Mouse (Mus musculus) adrenal gland, postnatal 25 days (tissue): ENCODE results near the gene Slc50a1. TPM values are rescaled to one million over a fixed set of nuclear protein-coding genes. Genes with fewer than 3 reads are reported as not detected.

Source experiments
- DNase-seq: peaks from one replicate; pipeline ENCODE4 v3.0.0; 2021; ENCODE audit warnings: mixed read lengths
- total RNA-seq: library from RNA; stranded (reverse); gene quantifications from 2 replicates; pipeline ENCODE4 v1.2.3, GENCODE M21; 2021

Slc50a1 gene
- total RNA-seq, 1 experiment from 2014 or later, result 51.4 TPM

DNA sequence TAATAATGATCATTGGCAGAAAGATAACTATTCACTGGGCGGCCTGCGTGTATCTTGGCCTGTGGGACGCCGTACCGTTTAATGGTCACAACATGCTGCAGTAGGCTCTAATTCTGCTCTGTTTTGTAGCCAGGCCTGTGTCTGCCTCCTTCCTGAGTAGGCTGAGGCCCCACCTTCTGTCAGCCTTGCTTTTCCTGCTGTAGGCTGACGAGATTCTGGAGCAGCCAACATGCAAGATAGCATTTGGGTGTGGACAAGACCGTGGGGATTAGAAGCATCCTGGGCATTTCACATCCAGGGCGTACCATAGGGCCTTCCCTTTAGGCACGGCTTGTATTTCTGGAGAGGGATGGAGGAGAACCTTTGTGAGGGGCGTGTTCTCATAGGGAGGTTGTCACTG, 8.0 kb downstream of the Slc50a1 start:
- DNase-seq, result no peak

DNA sequence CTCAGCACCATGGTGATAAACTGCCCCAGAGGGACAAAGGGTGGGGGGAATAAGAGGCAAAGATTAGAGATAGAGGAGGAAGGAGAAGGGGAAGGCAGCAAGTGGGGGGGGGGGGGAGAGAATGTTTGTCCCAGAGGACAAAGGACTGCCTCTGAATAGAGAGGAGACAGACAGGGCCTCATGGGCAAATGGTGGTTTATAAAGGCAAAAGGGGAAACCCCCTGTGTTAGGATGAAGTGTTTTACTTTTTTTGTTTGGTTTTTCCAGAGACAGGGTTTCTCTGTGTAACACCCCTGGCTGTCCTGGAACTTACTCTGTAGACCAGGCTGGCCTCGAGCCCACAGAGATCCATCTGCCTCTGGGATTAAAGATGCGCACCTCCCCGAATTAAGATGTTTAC, 10.2 kb downstream of the Slc50a1 start:
- DNase-seq, result no peak

DNA sequence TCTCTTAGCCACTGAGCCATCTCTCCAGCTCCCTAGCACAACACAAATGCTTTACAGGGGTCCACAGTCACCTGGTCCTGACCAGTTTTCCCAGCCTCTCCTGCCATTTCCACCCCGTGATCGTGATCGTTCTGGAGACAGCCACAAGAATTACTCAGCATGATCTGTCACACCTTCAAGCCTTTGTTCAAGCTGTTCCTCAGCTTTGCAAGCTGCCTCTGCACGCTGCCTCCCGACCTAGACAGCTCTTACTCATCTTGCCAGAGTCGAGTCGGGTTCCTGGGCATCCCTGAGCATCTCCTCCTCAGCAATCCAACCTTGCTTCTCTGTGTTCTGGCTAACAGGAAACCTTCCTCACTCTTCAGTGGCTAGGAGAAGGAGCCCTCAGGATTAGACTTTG, 11.3 kb downstream of the Slc50a1 start, which contains the start of gene Dpm3:
Gene Dpm3, plus strand, starts transcription at position 283 of the 400 bp plus-strand sequence.
- no peak for DNase-seq

DNA sequence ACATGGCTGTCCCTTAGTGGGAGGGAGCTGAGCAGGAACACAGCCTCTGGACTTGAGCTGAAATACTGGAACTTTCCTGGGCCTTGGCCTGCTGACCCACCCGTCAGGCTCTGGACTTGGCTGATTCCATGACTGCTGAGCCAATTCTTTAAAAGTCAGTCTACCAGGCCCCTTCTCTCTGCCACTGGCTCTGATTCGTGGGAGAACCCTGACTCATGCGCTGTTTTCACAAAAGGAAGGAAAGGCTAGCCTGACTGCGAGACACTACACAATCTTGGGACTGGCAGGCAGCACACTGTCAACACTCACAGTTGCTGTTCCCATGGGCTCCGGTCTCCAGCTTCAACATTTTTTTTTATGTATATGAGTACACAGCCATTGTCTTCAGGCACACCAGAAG, 14.2 kb downstream of the Slc50a1 start:
- no peak for DNase-seq

DNA sequence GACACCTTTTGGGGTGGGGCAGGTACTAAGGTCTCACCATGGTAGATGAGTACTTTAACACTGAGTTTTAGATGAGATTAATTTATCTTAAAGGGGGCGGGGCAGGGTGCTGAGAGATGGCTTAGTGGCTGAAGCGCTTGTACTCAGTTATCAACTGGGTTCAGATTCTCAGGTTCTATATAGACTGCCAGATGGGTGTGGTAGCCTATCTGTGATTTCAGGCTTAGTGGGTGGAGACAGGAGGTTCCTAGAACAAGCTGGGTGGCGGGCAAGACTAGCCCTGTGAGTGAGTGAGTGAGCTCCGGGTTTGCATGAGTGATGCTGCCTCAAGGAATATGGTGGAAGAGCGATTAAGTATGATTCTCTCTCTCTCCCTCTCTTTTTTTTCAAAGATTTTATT, 15.4 kb downstream of the Slc50a1 start:
- no peak for DNase-seq

DNA sequence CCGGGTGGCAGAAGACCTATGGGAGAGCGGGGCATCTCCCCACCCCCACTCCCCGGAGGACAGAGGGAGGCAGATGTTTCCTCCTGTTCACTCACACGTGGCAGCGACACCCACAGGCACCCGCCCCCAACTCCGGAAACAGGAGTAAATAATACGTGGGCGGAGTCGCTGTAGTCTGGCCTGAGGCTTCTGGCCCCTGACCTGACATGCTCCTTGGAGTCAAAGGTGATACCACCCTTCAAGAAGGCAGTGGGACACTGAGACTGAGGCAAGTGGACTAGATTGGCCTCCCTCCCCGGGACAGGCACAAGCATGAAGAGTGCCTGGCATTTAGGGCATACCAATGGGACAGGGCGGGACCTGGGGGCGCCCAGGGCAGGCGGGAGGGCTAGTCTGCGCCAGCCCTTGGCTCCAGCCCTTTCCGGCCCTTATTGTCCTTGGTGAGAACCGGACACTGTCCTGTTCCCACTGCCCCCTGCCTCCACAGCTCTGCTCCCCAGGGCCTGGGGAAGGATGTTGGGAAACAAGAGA, 18.9 kb downstream of the Slc50a1 start:
- DNase-seq, result peak; percentile 37

DNA sequence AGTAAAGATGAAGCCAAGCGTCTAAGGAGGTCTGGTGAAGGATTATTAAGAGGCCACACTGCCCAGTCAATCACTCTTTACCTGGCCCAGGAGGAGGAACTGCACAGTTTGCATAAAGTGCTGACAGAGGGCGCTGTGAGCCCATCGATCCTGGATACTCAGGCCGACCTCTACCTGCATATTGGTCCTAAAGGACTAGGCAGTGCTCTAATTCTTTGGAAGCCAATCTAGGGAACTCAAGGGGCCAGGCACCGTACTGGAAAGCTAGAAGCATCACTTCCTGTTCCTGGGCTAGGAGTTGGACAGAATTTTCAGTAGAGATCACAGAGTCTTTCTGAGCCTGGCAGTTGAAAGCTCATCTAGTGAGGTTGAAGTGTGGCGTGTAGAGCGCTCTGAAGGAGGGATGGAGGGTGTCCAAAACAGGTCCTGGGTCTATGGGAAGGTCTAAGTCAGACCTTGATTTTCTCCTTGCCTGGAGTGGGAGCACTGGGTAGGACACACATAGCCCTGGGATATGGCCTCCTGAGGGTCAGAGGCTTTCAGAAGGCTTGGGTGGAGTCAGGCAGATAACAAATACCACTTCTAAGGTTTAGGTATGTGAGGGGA, 19.8 kb downstream of the Slc50a1 start:
- peak; percentile 58 for DNase-seq

DNA sequence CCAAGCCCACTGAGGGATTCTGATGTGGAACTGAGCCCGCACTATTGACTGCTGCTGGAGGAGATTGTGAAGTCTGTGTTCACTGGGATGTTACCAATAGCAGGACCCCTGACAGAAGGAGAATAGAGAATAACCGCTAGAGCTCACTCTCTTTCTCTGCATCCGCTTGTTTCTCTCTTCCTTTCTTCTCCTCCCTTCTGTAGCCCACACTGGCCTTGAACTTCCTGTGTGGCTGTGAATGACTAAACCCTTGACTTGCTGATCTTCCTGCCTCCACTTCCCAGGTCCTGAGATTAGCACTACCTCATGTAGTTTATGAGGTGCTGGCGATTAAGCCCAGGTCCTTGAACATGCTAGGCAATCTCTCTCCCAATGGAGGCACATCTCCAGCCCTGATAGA, 22.9 kb downstream of the Slc50a1 start:
- no peak for DNase-seq

DNA sequence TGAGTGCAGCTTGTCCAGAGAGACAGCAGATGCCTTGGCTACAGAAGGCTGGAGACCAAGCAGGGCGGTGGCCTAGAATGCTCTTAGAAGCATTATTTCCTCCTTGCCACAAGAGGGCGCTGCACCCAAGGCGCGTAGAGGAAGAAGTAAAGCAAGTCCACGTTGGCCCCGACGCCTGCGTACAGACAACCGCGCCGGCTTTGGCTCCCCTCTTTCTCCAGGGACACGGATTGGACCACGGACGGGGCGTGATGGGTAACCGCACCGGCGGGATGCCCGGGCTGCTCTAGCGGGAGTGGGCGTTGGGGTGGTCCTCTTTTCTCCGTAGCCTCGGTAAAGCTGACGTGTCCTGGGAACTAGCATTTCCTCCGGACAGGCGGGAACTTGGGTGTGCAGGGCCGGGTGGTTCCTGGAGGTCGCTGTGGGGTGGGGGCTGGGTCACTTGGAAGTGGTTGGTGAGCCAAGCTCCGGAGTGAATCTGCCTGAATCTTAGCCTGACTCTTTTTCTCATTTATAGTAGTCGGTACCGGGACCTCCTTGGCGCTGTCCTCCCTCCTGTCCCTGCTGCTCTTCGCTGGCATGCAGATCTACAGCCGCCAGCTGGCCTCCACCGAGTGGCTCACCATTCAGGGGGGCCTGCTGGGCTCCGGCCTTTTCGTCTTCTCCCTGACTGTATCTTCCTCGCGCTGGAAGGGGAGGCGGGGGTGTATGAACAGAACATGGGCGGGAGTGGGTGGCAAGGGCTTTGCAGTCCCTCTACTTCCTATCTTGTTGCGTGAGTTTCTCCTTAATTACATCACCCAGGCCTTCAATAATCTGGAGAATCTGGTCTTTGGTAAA, 23.9 kb downstream of the Slc50a1 start, which contains the start of gene Trim46:
Gene Trim46, minus strand, starts transcription at position 49 of the 840 bp plus-strand sequence.
- peak; percentile 90 for DNase-seq

DNA sequence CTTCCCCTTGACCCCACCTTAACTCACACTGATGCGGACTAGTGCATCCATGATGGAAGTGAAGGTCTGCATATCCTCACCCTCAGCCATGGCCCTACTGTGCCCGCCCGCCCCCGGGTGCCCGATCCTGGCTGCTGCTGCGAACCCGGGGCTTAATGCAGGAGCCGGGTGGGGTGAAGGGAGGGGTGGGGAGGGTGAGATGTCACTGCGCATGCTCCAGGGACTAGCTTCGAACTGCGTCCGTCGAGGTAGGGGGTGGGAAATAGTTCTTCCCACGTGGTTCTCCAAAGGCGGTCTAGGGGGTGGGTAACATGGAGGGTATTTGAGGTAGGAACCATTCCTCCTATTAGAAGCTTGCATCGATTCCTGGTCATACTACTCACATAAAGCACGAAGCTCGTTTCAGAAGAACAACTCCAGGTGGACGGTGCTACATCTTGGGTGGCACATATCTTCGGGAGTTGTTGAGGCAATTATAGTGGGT, 24.6 kb downstream of the Slc50a1 start, which contains the start of gene Krtcap2:
Gene Krtcap2, plus strand, starts transcription at position 279 of the 484 bp plus-strand sequence.
- no peak for DNase-seq

DNA sequence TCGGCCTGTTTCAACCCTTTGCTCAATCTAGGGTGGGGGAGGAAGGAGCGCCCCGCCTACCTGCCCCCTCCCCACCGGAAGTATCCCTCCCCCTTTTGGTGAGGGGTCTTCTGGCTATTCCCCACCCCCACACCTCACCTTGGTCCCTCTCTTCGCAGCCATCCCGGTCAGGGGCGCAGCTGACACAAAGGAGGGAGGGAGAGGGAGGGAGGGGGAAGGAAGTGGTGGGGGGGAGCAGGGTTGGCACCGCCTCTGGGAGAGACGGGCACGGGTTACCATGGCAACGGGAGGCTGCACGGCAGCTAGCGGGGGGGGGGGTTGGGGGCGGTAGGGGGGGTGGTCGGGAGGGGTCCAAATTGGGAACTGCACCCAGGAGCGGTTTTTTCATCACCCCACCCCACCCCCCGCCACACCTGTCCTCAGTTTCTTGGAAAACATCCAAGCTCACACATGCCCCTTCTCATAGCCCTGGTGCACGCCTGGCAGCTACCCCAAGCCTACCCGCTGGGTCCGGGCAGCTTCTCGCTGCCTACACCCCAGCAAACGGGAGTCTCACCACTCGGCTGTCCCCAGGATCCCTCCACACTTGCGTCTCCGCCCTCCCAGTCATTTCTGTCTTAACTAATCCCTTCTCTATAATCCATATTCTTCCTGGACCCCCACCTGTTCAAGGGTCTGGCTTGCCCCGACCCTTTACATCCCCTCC, 25.2 kb downstream of the Slc50a1 start:
- peak; percentile 31 for DNase-seq

DNA sequence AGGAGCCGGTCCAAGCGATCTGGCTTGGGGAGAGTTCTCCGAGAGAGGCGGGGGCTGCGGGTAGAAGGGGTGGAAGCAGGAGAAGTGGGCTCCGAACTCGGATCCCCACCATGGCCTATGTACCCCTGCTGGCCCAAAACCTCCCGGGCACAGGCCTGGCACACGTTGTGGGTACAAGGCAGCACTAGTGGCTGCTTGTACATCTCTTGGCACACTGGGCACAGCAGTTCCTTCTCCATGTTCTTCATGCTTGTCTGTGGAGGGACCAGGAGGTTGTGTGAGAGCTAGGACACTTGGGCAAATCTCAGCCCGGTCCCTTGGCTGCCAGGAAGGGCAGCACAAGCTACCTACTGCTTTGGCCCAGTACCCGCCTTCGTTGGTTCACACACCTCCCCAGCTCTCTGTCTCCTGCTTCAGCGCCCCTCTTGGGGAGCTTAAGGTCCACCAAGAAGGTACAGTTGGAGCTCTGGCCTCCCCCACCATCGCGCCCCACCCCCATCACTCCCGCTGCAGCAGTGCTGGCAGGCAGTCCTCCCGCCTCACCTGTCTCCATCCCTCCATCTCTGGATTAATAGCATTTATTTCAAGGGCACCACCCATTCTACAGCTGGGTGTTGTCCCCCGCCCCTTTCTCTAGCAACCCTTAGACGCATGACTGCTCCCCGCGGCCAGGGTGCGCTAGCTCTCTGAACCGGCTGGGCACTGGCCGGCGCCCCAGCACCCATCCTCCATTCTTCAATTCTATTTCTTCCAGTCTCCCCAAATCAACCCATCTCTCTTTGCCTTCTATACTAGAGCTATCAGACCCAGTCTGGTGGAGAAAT, 26.0 kb downstream of the Slc50a1 start:
- DNase-seq, result no peak

DNA sequence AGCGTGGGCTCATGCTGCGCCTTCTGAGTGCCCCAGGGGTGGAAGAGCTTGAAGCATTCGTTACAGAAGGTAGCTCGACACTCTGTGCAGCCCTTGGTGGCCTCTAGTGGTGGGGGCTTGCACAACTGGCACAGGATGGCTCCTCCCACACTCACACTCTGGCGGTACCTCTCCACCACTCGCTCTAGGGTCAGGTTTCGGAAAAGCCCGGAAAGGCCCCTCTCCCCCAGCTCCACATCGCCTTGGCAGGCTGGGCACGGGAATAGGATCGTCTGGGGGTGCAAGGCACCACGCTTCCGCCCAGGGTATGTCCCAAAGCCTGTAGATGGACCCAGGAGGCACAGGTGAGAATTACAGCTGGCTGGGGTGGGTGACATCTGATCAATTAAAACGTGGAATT, 26.8 kb downstream of the Slc50a1 start:
- no peak for DNase-seq

DNA sequence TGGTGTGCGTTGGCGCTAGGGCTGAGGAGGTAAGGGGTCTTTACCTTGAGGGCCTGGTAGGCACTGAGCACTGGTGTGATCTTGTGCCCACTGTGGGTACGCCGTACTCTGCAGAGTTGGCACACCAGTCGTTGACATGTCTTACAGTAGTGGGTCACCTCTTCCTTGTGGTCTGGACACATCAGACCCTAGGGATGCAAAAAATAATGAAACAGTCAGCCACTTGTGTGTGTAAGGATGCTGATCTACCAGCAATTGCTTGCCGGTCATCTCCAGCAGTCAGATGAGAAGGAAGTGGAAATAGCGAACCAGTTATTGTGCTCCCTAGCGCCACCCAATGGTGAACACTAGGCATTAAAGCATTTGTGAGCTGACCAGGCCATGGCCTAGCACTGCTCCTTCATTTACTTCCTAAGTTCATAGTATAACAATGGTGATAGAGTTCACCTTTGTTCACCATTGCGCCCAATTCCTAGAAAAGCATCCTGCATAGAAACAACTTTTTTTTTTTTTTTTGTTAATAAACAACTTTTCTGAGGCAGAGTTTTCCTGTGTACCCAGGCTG, 28.0 kb downstream of the Slc50a1 start:
- peak; percentile 43 for DNase-seq

DNA sequence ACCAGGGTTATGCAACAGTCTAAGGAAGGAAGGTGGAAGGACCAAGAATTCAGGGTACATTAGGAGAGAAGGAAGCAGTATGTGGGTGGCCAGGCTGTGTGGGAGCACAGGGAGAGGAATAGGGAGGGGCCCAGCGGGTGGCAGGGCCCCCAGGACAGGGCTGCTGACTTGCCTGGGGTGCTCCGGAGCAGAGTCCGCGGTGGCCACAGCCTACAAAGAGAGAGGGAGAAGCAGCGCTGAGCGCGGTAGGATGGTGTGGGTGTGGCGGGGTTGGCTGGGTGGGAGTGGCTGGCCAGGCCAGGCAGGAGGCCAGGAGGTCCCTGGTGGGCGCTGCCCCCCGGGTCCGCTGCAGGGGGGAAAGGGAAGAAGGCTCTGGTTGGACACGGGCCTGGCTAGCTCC, 31.9 kb downstream of the Slc50a1 start:
- no peak for DNase-seq

DNA sequence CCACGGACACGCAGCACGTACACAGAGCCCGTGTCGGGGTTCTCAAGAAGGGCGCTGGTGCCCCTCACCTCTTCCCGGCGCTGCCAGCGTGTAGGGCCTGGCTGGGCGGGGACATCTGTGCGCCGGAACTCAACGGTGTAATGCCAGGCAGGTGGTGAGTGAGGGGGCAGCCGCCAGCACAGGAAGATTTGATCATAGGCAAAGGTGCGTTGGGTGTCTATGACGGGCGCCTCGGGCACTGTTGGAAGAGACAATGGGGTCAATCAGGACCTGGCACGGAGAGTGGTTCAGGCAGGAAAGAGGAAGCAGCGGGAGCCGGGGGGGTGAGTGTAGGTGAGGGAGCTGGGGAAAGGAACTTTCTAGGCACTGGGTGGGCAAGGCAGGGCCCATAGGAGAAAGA, 32.7 kb downstream of the Slc50a1 start:
- no peak for DNase-seq

DNA sequence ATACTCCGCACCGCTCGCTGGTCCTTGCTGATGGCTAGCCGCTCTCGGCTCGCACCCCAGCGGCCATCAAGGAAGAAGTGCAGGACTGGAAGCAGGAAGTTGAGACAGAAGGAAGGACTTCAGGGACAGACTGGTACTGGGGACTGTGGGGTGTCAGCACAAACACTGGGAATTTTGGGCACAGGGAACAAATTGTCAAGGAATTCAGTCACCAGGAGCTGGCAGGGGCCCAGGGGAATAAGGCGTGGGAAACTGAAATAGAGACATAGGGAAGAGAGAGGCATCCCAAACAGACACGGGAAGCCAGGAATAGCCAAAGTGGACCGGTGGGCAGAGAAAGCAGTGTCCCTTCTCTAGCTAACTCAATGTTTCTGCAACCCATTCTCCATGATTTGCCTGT, 33.9 kb downstream of the Slc50a1 start:
- DNase-seq, result no peak

DNA sequence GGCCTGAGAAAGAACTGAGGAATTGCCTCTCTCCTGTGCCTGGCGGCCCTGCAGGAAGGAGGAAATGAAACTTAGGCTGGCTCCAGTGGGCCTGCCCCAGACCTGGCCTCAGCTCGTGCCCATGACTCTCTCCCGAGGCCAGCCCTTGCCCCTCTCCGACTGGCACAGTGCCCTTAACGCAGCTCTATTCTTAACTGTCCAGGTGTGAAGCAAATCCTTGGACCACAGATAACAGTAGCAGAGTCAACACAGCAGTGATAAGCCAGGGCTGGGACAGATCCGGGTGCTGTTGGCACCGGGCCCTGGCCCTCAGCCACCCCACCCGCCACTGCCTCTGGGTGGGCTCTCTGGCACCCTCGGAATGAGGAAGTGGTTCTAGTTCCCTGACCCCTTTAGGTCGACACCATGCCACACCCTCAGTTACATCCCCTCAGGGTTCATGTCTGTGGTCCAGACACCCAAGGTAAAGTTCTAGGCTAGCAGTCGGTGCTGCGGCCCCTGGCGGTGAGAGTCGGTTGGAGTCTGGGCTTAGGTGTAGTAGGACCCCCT, 36.7 kb downstream of the Slc50a1 start:
- DNase-seq, result peak; percentile 1

DNA sequence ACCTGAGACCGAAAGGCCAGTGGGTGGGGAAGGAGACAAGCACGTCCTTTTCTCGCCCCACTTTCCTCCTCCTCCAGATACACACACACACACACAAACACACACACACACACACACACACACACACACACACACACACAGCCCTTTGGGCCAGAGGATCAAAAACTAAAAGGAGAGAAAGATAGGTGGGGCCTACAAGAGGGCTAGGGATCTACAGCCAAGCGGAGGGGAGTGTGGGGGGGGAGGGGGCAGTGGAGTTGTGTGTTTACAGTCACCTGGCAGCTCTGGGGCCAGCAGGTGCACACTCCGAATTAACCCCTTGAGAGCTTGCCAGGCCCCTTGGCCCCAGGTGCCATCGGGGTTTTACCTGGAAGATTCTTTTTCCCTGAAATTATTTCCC, 37.8 kb downstream of the Slc50a1 start:
- peak; percentile 0 for DNase-seq

DNA sequence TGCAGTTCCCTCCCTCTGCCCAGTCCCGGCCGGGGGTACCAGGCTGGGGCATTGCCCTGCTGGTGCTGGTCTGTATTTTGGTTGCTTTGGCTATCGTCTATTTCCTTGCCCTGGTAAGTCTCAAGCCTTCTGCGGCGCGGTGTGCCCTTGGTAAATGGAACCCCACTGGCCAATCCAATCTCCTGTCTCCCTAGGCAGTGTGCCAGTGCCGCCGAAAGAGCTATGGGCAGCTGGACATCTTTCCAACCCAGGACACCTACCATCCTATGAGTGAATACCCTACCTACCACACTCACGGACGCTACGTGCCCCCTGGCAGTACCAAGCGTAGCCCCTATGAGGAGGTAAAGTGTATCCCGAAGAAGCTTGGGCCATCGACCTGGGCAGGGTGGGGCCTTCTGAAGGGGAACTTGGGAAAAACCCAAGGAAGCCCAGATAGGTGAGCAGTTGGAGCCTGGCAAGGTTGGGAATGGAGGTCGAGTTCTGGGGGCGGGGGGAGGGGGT, 38.5 kb downstream of the Slc50a1 start:
- DNase-seq, result no peak

DNA sequence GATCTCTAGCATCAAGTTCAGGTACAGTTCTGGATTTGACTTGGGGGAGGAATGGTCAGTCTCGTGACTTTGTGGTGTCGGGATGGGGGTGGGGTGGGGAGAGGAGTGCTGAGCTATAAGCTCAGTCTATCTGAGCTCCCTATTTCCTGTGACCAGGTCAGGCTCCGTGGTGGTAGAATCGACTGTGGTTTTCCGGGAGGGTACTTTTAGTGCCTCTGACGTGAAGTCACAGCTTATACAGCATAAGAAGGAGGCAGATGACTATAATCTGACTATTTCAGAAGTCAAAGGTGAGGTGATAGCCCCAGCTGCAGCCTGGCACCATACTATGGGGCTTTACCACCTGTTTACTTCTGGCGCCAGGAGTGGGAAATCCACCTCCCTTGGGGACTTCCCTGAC, 39.0 kb downstream of the Slc50a1 start:
- no peak for DNase-seq
